Mouse (Mus musculus) lung, postnatal 0 days (tissue): Measurements from ENCODE around the gene Col6a1. TPM values are rescaled to one million over a fixed set of nuclear protein-coding genes. Genes with fewer than 3 reads are reported as not detected.

Experiments
- ATAC-seq: fragments of 200-750 bp; cut with Nextera tagmentation; 2 replicates; pipeline ENCODE4 v1.8.0; 2017; ENCODE audit warnings: moderate library complexity
- DNase-seq: peaks from one replicate; pipeline ENCODE4 v3.0.0-alpha.2; 2016; ENCODE audit warnings: low spot score
- H3K27ac ChIP-seq: fragments of 300-500 bp; sonication (generic); 2 replicates; pipeline ENCODE4 v1.5.1; 2014; ENCODE audit warnings: antibody characterized with exemption, mild to moderate bottlenecking, low read length, mixed read lengths
- H3K27me3 ChIP-seq: fragments of 300-500 bp; sonication (generic); replicated peaks from 2 replicates; pipeline ENCODE4 v1.6.1; 2014; ENCODE audit warnings: low read length, mixed read lengths; ENCODE audit not compliant: insufficient read depth
- H3K36me3 ChIP-seq: fragments of 300-500 bp; sonication (generic); 2 replicates; pipeline ENCODE4 v1.6.1; 2014; ENCODE audit warnings: low read length, mixed read lengths; ENCODE audit not compliant: insufficient read depth
- H3K4me1 ChIP-seq: fragments of 300-500 bp; sonication (generic); 2 replicates; pipeline ENCODE4 v1.6.1; 2014; ENCODE audit warnings: antibody characterized with exemption, low read depth, low read length, mixed read lengths; ENCODE audit not compliant: insufficient read depth
- H3K4me2 ChIP-seq: fragments of 300-500 bp; sonication (generic); replicated peaks from 2 replicates; pipeline ENCODE4 v1.6.1; 2014; ENCODE audit warnings: low read depth, mild to moderate bottlenecking, low read length, moderate library complexity, mixed read lengths
- H3K4me3 ChIP-seq: fragments of 300-500 bp; sonication (generic); 2 replicates; pipeline ENCODE4 v1.5.1; 2014; ENCODE audit warnings: low read depth, low read length
- H3K9ac ChIP-seq: fragments of 300-500 bp; sonication (generic); replicated peaks from 2 replicates; pipeline ENCODE4 v1.6.1; 2014; ENCODE audit warnings: low read depth, mild to moderate bottlenecking
- H3K9me3 ChIP-seq: fragments of 300-500 bp; sonication (generic); 2 replicates; pipeline ENCODE4 v1.6.1; 2016; ENCODE audit warnings: low read length, mixed read lengths
- CTCF ChIP-seq: IDR thresholded peaks from 2 replicates; pipeline ENCODE4 v1.5.1; 2016; ENCODE audit warnings: antibody characterized with exemption, mild to moderate bottlenecking
- EP300 ChIP-seq: IDR thresholded peaks from 2 replicates; pipeline ENCODE4 v1.6.1; 2016; ENCODE audit warnings: antibody characterized with exemption, mild to moderate bottlenecking, control low read depth
- WGBS: fragments of 180-500 bp; shearing (Covaris S2); extraction: QIAGEN DNeasy Blood & Tissue Kit; methylation state at CpG from one replicate; pipeline ENCODE4 v1.1.7; 2014; 5-methylcytosine and 5-hydroxymethylcytosine counted together
- polyA plus RNA-seq: library from polyadenylated mRNA; unstranded; fragments of >200 nt; fragmentation: Nextera tagmentation; extraction: Ambion mirVana; gene quantifications from 2 replicates; pipeline ENCODE4 v1.2.1, GENCODE M21; 2015

The Col6a1 gene
- polyA plus RNA-seq, 1 experiment from 2014 or later, result 387 TPM

DNA sequence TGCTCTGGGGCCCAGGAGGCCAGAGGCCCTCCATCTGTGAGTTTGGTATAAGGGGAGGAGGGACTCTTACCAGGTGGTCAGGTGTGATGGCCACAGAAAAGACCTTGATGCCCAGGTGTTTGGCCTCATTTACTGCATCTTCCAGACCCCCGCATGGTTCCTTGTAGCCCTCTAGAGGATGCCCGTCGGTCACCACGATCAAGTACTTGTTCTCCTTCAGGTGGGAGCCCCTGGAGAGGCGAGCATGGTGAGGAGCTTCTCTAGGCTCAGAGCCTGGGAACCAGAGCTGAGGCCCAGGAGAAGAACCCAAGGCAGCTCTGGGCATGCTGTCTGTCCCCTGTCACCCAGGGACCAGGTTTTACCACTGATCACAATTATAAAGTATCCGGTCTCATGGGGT, 4.2 kb downstream of the Col6a1 start:
- no peak overlapping the region for H3K4me3 ChIP-seq
- 90% methylated on average over 6 of the region's 6 CpGs for WGBS
- H3K27me3 ChIP-seq, result no peaks in the 10 kb centered on the region
- peaks cover 16% of the 10 kb centered on the region for H3K36me3 ChIP-seq
- H3K9ac ChIP-seq, result no peak overlapping the region
- H3K4me2 ChIP-seq, result no peak overlapping the region
- no peaks in the 10 kb centered on the region for H3K9me3 ChIP-seq
- DNase-seq, result no peak
- no peak for ATAC-seq
- no peak overlapping the region for H3K27ac ChIP-seq
- TF ChIP-seq CTCF, result no peak
- no peak for TF ChIP-seq EP300
- H3K4me1 ChIP-seq, result no peaks in the 10 kb centered on the region

DNA sequence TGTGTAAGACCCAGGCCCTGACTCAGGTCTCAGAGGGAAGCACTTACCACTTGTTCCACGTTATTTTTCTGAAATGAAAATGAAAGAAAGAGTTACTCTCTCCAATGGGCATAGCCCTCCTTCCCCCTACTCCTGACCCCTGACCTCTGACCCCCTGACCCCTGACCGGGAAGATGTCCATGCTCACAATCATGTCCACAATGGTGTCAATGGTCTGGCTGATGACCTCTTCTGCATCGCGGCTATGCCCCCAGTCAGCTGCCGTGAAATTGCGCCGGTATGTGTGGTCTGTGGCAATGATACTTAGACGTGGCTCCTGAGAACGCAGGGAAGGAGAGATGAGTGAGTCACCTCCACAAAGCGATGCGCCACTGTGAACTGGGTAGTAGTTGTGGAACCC, 4.8 kb downstream of the Col6a1 start:
- H3K4me1 ChIP-seq, result no peaks in the 10 kb centered on the region
- ATAC-seq (no peak), DNase-seq (no peak)
- no peaks in the 10 kb centered on the region for H3K27me3 ChIP-seq
- no peak overlapping the region for H3K9ac ChIP-seq
- no peak overlapping the region for H3K27ac ChIP-seq
- TF ChIP-seq CTCF (no peak), EP300 (no peak)
- 82% methylated on average over 11 of the region's 11 CpGs for WGBS
- H3K4me3 ChIP-seq, result no peak overlapping the region
- peaks cover 16% of the 10 kb centered on the region for H3K36me3 ChIP-seq
- no peaks in the 10 kb centered on the region for H3K9me3 ChIP-seq
- no peak overlapping the region for H3K4me2 ChIP-seq

DNA sequence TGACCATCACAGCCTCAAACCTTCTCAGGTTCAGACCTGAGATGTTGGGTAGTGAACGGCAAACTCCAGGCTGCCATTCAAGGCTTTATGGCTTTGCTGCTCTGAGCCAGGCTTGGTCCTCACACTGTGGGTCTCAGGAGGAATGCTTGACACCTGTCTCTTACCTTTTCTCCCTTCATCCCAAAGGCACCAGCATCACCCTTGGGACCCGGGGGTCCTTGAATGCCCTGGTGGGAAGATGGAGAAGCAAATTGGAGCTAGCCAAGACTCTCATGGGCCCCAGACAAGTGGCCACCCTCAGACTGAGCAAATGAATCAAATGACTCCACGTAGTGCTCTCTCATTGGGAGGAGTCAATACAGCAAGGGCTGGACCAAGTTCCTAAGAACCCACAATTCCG, 8.3 kb downstream of the Col6a1 start:
- H3K27ac ChIP-seq, result no peak overlapping the region
- no peak overlapping the region for H3K4me2 ChIP-seq
- 82% methylated on average over 4 of the region's 4 CpGs for WGBS
- no peak overlapping the region for H3K9ac ChIP-seq
- ATAC-seq (no peak), DNase-seq (no peak)
- peaks cover 13% of the 10 kb centered on the region for H3K36me3 ChIP-seq
- no peak overlapping the region for H3K4me3 ChIP-seq
- no peak for TF ChIP-seq EP300
- no peak for TF ChIP-seq CTCF
- H3K9me3 ChIP-seq, result no peaks in the 10 kb centered on the region
- H3K4me1 ChIP-seq, result no peaks in the 10 kb centered on the region
- H3K27me3 ChIP-seq, result no peaks in the 10 kb centered on the region

DNA sequence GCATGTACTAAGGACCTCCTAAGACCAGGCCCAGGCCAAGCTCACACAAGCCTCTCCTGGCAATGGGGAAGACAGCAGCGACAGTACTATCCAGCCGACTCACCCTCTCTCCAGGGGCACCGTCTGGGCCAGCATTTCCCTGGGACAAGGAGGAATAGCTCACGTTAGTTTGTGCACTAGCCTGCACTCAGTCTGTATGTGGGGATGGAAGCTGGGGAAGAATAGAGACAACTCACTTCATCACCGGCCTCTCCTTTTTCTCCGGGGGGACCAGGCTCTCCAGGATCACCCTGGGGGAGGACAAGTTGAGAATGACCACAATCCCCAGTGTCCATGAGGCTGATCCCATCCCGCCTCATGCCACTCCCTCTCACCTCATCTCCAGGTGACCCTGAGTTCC, 8.9 kb downstream of the Col6a1 start:
- no peak for DNase-seq
- no peak overlapping the region for H3K4me3 ChIP-seq
- H3K9me3 ChIP-seq, result no peaks in the 10 kb centered on the region
- H3K27ac ChIP-seq, result no peak overlapping the region
- no peak for TF ChIP-seq CTCF
- TF ChIP-seq EP300, result no peak
- H3K4me1 ChIP-seq, result no peaks in the 10 kb centered on the region
- WGBS, result 87% methylated on average over 7 of the region's 7 CpGs
- H3K27me3 ChIP-seq, result no peaks in the 10 kb centered on the region
- H3K9ac ChIP-seq, result no peak overlapping the region
- no peak overlapping the region for H3K4me2 ChIP-seq
- ATAC-seq, result no peak
- H3K36me3 ChIP-seq, result peaks cover 13% of the 10 kb centered on the region

DNA sequence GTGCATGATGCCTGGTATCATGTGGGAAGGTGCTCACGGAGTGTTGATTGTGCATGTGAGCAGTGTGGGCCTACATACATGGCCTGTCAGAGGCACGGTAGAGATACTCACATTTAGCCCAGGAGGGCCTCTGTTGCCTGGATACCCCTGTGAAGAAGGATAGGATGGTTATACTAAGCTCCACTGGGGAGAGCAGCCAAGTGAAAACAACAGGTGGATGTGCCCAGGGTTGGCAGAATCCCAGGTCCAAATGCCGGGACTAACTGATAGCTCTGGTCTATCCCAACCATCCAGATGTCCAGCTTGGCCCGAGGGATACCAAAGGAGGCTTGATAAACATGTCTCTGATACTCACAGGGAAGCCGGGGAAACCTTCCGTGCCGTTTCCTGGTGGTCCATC, 11.7 kb downstream of the Col6a1 start:
- peaks cover 25% of the 10 kb centered on the region for H3K36me3 ChIP-seq
- TF ChIP-seq EP300, result no peak
- TF ChIP-seq CTCF, result no peak
- H3K4me1 ChIP-seq, result no peaks in the 10 kb centered on the region
- H3K9me3 ChIP-seq, result no peaks in the 10 kb centered on the region
- no peak overlapping the region for H3K4me3 ChIP-seq
- no peak overlapping the region for H3K4me2 ChIP-seq
- 76% methylated on average over 7 of the region's 7 CpGs for WGBS
- H3K27ac ChIP-seq, result no peak overlapping the region
- H3K9ac ChIP-seq, result no peak overlapping the region
- DNase-seq, result no peak
- no peaks in the 10 kb centered on the region for H3K27me3 ChIP-seq
- ATAC-seq, result no peak

DNA sequence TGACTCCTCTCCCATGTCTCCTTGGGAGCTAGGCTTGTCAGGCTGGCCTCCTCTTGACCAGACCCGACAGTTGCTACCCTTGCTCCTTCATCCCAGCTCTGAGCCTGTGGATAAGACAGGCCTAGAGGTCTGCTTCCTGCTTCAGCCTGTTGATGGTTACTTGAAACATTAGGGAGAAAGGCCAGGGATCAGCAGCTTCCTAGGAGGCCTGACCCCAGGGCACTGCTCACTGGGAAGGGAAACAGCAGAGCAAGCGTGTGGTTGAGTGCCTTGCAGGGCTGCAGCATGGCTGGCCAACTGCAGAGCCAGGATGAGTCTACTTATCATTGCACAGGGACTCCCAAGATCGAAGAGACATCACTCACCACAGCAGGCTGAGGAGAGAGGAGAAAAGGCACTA, 13.5 kb downstream of the Col6a1 start:
- H3K4me2 ChIP-seq, result no peak overlapping the region
- 74% methylated on average over 3 of the region's 3 CpGs for WGBS
- no peak overlapping the region for H3K9ac ChIP-seq
- TF ChIP-seq EP300, result no peak
- no peak for TF ChIP-seq CTCF
- no peaks in the 10 kb centered on the region for H3K9me3 ChIP-seq
- ATAC-seq, result no peak
- no peaks in the 10 kb centered on the region for H3K4me1 ChIP-seq
- no peak overlapping the region for H3K27ac ChIP-seq
- H3K4me3 ChIP-seq, result no peak overlapping the region
- peaks cover 14% of the 10 kb centered on the region; the same call in 1 of the 2 replicates for H3K36me3 ChIP-seq
- H3K27me3 ChIP-seq, result no peaks in the 10 kb centered on the region
- DNase-seq, result no peak

DNA sequence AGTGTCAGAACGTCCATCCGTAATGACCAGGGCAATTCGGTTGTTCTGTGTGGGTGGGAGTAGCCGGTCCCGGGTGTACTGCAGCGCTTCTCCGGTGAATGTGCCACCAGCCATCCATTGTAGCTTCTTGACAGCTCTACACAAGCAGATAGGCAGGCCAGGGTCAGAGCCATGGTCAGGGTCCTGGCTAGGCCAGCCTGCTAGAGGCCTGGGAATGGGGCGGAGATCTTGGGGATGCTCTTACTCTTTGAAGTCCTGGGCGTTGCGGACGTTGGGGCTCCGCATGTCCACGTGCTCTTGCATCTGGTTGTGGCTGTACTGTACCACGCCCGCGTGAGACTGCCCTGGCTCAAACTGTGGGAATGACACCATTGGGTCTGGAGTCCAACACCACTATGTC, 14.6 kb downstream of the Col6a1 start:
- H3K27ac ChIP-seq, result no peak overlapping the region
- no peak for ATAC-seq
- TF ChIP-seq EP300 (no peak), CTCF (no peak)
- no peak overlapping the region for H3K4me2 ChIP-seq
- no peaks in the 10 kb centered on the region for H3K9me3 ChIP-seq
- no peak overlapping the region for H3K4me3 ChIP-seq
- no peak overlapping the region for H3K9ac ChIP-seq
- H3K36me3 ChIP-seq, result peaks cover 14% of the 10 kb centered on the region; the same call in 1 of the 2 replicates
- 96% methylated on average over 16 of the region's 16 CpGs for WGBS
- no peaks in the 10 kb centered on the region for H3K27me3 ChIP-seq
- DNase-seq, result no peak
- H3K4me1 ChIP-seq, result no peaks in the 10 kb centered on the region
